Mouse (Mus musculus): ENCODE results near the gene Jmjd8. TPM values are rescaled to one million over a fixed set of nuclear protein-coding genes. Genes with fewer than 3 reads are reported as not detected.

Gene Jmjd8
- polyA plus RNA-seq, 1 experiment, result 65.8 TPM

DNA sequence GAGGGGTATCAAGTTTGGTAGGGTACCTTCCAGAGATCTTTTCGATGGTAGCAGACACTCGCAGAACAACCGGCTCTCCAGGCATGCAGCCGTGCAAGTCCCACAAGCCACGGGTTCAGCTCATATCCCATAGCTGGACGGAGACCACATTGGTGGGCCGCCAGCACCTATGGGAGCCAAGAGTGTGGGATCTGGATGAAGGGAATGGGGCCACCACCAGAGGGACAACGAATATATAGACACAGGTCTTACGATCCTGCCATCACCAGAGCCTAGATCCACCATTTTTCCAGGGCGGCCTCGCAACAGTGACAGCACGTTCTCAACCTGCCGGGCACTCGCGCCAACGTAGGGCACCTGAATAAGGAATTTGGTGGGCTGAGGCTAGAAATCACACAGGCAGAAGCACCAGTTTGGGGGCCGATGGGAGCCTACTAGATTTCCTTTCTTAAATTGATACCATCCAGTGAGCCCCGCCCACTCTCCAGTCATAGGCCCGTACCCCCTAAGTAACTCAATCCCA is 37.3 kb upstream of the Jmjd8 start:
- peak in 1 of 2 experiments; percentile 53 for DNase-seq
- Histone ChIP-seq H3K4me3 (replicated peaks; ENCODE audit: insufficient read depth, low read depth, low read length) (peak overlapping the region; percentile 91), H3K4me1 (ENCODE audit: control insufficient read depth, insufficient read depth, low read length) (peaks cover 8% of the 10 kb centered on the region), H3K27ac (ENCODE audit: insufficient read depth, low read length) (no peak overlapping the region), H3K27me3 (ENCODE audit: control insufficient read depth, insufficient read depth, low read length) (no peaks in the 10 kb centered on the region)
- TF ChIP-seq POLR2A (IDR thresholded peaks at IDR 0.05; ENCODE audit: borderline replicate concordance, insufficient read depth, low read length) (no peak), CTCF (IDR thresholded peaks at IDR 0.05; ENCODE audit: borderline replicate concordance, insufficient read depth, low read depth, low read length) (no peak)
- WGBS, result 11% methylated on average over 19 of the region's 19 CpGs

DNA sequence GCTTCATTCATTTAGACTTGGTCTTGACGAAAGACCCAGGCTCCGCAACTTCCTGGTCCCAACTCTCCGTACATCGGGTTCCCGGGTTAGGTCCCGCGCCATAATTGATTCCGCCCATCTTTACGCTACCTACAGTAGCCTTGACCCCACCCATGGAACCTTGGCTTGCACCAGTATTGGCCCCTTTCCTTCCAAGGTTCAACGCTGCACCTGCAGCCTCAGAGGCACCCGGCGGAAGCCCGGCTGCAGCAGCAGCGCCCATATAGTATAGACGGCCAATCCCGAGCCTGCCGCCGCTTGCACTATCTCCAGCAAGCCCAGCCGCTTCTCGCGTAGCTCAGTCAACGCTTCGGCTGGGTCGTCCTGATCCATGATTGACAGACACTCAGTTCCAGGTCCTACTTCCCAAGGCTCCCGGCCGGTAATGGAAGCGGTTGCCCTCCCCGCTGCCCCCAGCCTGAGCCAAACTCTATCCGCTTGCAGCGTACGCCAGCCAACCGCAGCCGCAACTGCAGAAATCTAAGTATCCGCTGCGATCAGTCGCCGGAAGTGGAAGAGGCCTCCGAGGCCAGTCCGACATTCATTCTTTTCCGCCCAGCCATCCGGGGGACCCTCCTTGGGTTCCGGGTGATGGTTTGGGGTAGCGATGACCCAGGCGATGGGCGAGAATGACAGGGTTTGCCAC is 36.7 kb upstream of the Jmjd8 start:
- Histone ChIP-seq H3K4me1 (ENCODE audit: control insufficient read depth, insufficient read depth, low read length) (peaks cover 8% of the 10 kb centered on the region), H3K27me3 (ENCODE audit: control insufficient read depth, insufficient read depth, low read length) (no peaks in the 10 kb centered on the region), H3K27ac (ENCODE audit: insufficient read depth, low read length) (peak overlapping the region; percentile 95), H3K4me3 (replicated peaks; ENCODE audit: insufficient read depth, low read depth, low read length) (peak overlapping the region; percentile 91)
- WGBS, result under 1% methylated on average over 45 of the region's 45 CpGs
- peak; percentile 86 to 92 for DNase-seq
- TF ChIP-seq CTCF (IDR thresholded peaks at IDR 0.05; ENCODE audit: borderline replicate concordance, insufficient read depth, low read depth, low read length) (no peak), POLR2A (IDR thresholded peaks at IDR 0.05; ENCODE audit: borderline replicate concordance, insufficient read depth, low read length) (peak; percentile 93)

DNA sequence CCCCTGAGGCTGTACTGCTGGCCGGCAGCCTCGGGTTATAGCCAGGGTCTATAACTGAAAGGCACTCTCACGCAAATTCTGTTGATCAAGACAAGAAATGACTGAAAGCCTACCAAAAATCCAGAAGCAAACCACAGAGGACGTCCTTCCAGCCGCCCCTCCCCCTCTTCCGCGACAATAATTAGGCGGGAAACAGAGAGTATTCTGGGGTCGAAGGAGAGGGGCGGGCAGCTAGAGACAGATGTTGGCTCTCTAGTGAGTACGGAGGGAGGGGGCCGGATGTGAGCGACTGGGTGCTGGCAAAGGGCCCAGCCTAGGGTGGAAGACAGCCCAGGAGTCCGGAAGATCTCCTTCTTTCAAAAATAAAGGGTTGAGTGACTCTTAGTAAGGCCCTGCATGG is 36.1 kb upstream of the Jmjd8 start, which contains the start of gene Fam173a:
Gene Fam173a (minus strand): TSS at position 287 of the 400 bp plus-strand sequence.
- Histone ChIP-seq H3K4me3 (replicated peaks; ENCODE audit: insufficient read depth, low read depth, low read length) (peak within 1 kb of the TSS; percentile 91), H3K4me1 (ENCODE audit: control insufficient read depth, insufficient read depth, low read length) (peaks cover 8% of the 10 kb centered on the region), H3K27ac (ENCODE audit: insufficient read depth, low read length) (peak within 1 kb of the TSS; percentile 95), H3K27me3 (ENCODE audit: control insufficient read depth, insufficient read depth, low read length) (no peaks in the 10 kb centered on the region)
- WGBS, result 0% methylated on average over 14 of the region's 14 CpGs
- peak in 1 of 2 experiments; percentile 64 for DNase-seq
- TF ChIP-seq POLR2A (IDR thresholded peaks at IDR 0.05; ENCODE audit: borderline replicate concordance, insufficient read depth, low read length), result no peak
- no peak for TF ChIP-seq CTCF (IDR thresholded peaks at IDR 0.05; ENCODE audit: borderline replicate concordance, insufficient read depth, low read depth, low read length)

DNA sequence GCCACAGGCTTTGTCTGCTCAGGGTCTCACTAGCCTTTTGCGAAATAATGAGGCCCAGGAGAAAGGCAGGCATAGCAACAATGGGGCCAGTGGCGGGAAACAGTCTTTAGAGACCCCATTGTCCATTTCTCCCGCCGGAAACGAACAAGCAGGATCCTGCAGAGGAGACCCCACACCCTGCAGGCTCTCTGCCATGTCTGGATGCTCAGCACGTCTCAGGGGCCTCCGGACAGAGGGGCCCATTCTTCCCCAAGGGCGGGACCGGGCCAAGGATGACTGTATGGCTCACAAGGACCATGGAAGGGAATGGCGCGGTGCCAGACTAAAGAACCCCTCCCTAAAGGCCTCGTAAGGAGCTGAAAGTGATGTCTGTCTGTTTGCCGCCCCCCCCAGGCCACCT is 34.5 kb upstream of the Jmjd8 start:
- 20% methylated on average over 13 of the region's 13 CpGs for WGBS
- no peaks in the 10 kb centered on the region for H3K27me3 ChIP-seq (ENCODE audit: control insufficient read depth, insufficient read depth, low read length)
- TF ChIP-seq CTCF (IDR thresholded peaks at IDR 0.05; ENCODE audit: borderline replicate concordance, insufficient read depth, low read depth, low read length) (no peak), POLR2A (IDR thresholded peaks at IDR 0.05; ENCODE audit: borderline replicate concordance, insufficient read depth, low read length) (no peak)
- H3K4me3 ChIP-seq (replicated peaks; ENCODE audit: insufficient read depth, low read depth, low read length), result no peak overlapping the region
- H3K4me1 ChIP-seq (ENCODE audit: control insufficient read depth, insufficient read depth, low read length), result peaks cover 8% of the 10 kb centered on the region
- H3K27ac ChIP-seq (ENCODE audit: insufficient read depth, low read length), result no peak overlapping the region
- peak in 1 of 2 experiments; percentile 27 for DNase-seq

GRCm38 (mm10) chr17:25794998-25795397 is 33.7 kb upstream of the Jmjd8 start:
- H3K4me3 ChIP-seq (replicated peaks; ENCODE audit: insufficient read depth, low read depth, low read length), result no peak overlapping the region
- H3K4me1 ChIP-seq (ENCODE audit: control insufficient read depth, insufficient read depth, low read length), result peaks cover 8% of the 10 kb centered on the region
- no peaks in the 10 kb centered on the region for H3K27me3 ChIP-seq (ENCODE audit: control insufficient read depth, insufficient read depth, low read length)
- TF ChIP-seq CTCF (IDR thresholded peaks at IDR 0.05; ENCODE audit: borderline replicate concordance, insufficient read depth, low read depth, low read length), result no peak
- no peak for TF ChIP-seq POLR2A (IDR thresholded peaks at IDR 0.05; ENCODE audit: borderline replicate concordance, insufficient read depth, low read length)
- H3K27ac ChIP-seq (ENCODE audit: insufficient read depth, low read length), result peak overlapping the region; percentile 56; the same call in 1 of the 2 replicates
- DNase-seq, result no peak
- WGBS, result 45% methylated on average over 17 of the region's 17 CpGs

GRCm38 (mm10) chr17:25795609-25796092 is 33.0 kb upstream of the Jmjd8 start, which contains the start of gene AC134908.4:
AC134908.4 (minus strand) TSS chr17:25795659.
- peak within 1 kb of the TSS; percentile 56; the same call in 1 of the 2 replicates for H3K27ac ChIP-seq (ENCODE audit: insufficient read depth, low read length)
- H3K4me3 ChIP-seq (replicated peaks; ENCODE audit: insufficient read depth, low read depth, low read length), result peak within 1 kb of the TSS; percentile 42
- 38% methylated on average over 6 of the region's 6 CpGs for WGBS
- no peaks in the 10 kb centered on the region for H3K27me3 ChIP-seq (ENCODE audit: control insufficient read depth, insufficient read depth, low read length)
- DNase-seq, result peak in 1 of 2 experiments; percentile 68
- H3K4me1 ChIP-seq (ENCODE audit: control insufficient read depth, insufficient read depth, low read length), result peaks cover 8% of the 10 kb centered on the region
- TF ChIP-seq CTCF (IDR thresholded peaks at IDR 0.05; ENCODE audit: borderline replicate concordance, insufficient read depth, low read depth, low read length) (no peak), POLR2A (IDR thresholded peaks at IDR 0.05; ENCODE audit: borderline replicate concordance, insufficient read depth, low read length) (no peak)

DNA sequence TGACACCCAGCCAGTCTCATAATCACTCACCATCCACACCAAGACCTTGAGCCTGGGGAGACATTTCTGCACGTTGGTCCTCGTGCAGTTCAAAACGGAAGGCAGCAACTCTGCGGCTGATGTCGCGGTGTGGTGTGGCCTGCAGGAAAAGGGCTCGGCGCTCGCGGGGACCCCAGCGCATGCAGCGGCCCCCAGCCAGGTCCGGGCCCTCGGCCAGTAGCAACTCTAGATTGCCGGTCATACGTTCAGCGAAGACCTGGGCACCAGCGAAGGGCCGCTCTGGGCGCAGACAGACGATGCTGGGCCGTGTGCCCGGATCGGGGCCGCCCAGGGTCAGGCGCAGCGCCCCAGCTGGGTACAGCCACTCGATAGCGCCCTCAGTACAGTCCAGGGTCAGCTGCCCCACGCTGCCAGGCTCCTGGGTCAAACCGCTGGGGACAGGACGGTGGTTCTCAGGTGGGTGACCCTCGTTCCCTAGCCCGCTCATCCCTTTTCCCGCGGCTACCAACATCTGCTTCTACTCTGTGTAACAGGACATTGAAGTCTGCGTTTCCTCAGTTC is 32.4 kb upstream of the Jmjd8 start:
- 5% methylated on average over 37 of the region's 37 CpGs for WGBS
- H3K4me1 ChIP-seq (ENCODE audit: control insufficient read depth, insufficient read depth, low read length), result peaks cover 8% of the 10 kb centered on the region
- peak overlapping the region; percentile 9; the same call in 1 of the 2 replicates for H3K27ac ChIP-seq (ENCODE audit: insufficient read depth, low read length)
- no peaks in the 10 kb centered on the region for H3K27me3 ChIP-seq (ENCODE audit: control insufficient read depth, insufficient read depth, low read length)
- no peak for TF ChIP-seq POLR2A (IDR thresholded peaks at IDR 0.05; ENCODE audit: borderline replicate concordance, insufficient read depth, low read length)
- TF ChIP-seq CTCF (IDR thresholded peaks at IDR 0.05; ENCODE audit: borderline replicate concordance, insufficient read depth, low read depth, low read length), result no peak
- peak overlapping the region; percentile 42 for H3K4me3 ChIP-seq (replicated peaks; ENCODE audit: insufficient read depth, low read depth, low read length)
- DNase-seq, result no peak

Data from cerebellum, adult 2 months (tissue).